Mouse (Mus musculus): Measurements from ENCODE around the gene Fzd4.

GRCm38 (mm10) chr7:89459691-89460090, 55.5 kb downstream of the Fzd4 start:
- TF ChIP-seq POLR2A (IDR thresholded peaks at IDR 0.05; ENCODE audit: low read depth, low read length) (no peak), CTCF (IDR thresholded peaks at IDR 0.05; ENCODE audit: borderline replicate concordance, insufficient read depth, low read length) (no peak)
